Mouse (Mus musculus): ENCODE results near the gene Pafah1b2.

Gene Pafah1b2

GRCm38 (mm10) chr9:46026058-46026849 is 13.8 kb upstream of the Pafah1b2 start:
- CTCF ChIA-PET: interaction anchor here (0.6 kb wide), 1 partner anchor 48 kb away, joined by 3 read pairs; no protein-coding TSS in a partner anchor

DNA sequence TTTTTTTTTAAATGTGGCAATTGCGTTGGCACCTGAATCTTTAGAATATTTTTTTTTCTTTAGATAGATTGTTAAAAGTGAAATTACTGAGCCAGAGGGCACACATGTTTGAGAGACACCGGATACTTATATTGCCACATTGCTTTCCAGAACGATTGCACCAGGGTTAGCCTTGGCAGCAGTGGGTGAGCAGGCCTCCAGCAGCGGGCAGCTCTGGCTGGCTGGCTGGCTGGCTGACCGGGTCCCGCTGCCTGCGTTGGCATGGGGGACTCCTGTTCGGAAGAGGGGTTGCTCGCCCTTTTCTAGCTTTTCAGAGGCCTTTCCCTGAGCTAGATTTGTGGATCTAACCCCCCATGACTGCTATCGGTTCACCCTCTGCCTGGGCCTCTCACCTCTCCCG is 11.1 kb upstream of the Pafah1b2 start:
- CTCF ChIA-PET: interaction anchor here (0.7 kb wide), 1 partner anchor 10 kb away, joined by 4 read pairs; no protein-coding TSS in a partner anchor

DNA sequence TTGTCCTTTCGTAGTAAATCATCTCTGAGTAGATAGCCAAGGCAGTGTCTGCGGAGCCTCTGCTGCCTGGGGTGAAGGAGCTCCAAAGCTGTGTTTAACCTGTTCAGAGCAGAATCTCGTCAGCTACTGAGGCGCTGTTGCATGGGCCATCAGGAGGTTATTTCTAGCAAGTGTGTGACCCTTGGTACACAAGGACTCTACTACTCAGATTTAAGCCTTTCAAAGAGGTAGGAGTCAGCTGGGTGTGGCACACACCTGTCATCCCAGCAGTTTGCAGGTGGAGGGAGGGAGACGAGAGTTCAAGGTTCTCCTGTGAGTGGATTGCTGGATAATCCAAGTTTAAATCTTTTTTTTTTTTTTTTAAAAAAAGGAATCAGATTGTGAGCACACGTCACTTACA is 7.5 kb upstream of the Pafah1b2 start:
- CTCF ChIA-PET: no interaction called here

DNA sequence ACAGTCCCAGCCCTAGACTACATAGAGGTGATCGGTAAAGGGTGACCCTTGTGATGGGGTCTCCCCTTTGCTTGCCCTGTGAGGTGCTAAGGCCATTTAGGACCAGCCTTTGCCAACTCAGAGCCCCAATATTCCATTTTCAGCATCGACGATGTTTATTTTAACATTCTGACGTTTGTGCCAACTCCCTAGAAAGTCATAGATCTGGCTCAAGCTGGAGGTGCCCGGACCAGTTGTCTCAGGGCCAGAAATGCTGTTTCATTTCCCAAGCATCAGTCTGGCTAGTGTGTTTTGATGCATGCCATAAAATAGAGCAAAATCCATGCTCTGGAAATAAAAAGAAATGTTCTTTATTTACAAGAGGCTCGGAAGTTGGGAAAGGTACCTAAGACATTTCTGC is 5.8 kb upstream of the Pafah1b2 start:
- CTCF ChIA-PET: no interaction called here

GRCm38 (mm10) chr9:46016417-46016816 is 3.9 kb upstream of the Pafah1b2 start:
- CTCF ChIA-PET: interaction anchor here (0.7 kb wide), 1 partner anchor 29 kb away, joined by 3 read pairs; no protein-coding TSS in a partner anchor

GRCm38 (mm10) chr9:46015831-46016230 is 3.3 kb upstream of the Pafah1b2 start:
- CTCF ChIA-PET: interaction anchor here (0.6 to 0.7 kb wide), 2 partner anchors 143 to 927 kb away, joined by 3 to 4 read pairs; no protein-coding TSS in a partner anchor

- CTCF ChIA-PET: interaction anchor here (0.6 to 1.1 kb wide), 2 partner anchors 24 to 143 kb away, joined by 3 to 4 read pairs; no protein-coding TSS in a partner anchor
Observed at GRCm38 (mm10) chr9:46015081-46015551, 2.6 kb upstream of the Pafah1b2 start.

DNA sequence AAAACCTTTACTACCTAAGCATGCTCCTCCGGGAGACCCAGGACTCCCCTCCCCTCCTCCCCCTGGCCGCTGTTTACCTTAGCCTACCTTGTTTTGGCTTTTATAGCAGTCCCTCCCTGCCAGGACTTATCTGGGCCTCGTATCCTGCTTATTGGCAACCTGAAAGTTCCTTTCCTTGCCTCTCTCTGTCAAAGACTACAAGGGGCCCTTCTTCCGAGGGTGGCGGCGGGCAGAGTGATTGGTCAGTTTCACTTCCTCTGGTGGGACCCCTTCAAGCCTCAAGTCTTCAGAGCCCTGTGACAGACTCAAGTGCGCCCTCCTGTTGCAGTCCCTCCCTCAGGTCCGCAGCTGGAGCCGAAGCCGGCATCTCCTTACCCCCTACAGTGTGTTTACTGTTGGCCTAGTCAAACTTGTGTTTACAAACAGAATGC is 1.8 kb upstream of the Pafah1b2 start:
- CTCF ChIA-PET: no interaction called here

GRCm38 (mm10) chr9:46013616-46014015 is 1.1 kb upstream of the Pafah1b2 start:
- CTCF ChIA-PET: interaction anchor here (0.6 kb wide), 1 partner anchor 10 kb away, joined by 4 read pairs; no protein-coding TSS in a partner anchor

- CTCF ChIA-PET: interaction anchor here (0.6 to 1.0 kb wide), 4 partner anchors 10 to 178 kb away, joined by 3 to 4 read pairs (median 4); no protein-coding TSS in a partner anchor
Observed at GRCm38 (mm10) chr9:46013009-46013586, 608 bp upstream of the Pafah1b2 start.

- CTCF ChIA-PET: interaction anchor here (0.7 to 1.2 kb wide), 2 partner anchors 24 to 174 kb away, joined by 3 to 4 read pairs; no protein-coding TSS in a partner anchor
Observed at GRCm38 (mm10) chr9:46011094-46011970, 1.2 kb downstream of the Pafah1b2 start.

- CTCF ChIA-PET: no interaction called here
Observed at GRCm38 (mm10) chr9:46009669-46009983, 2.9 kb downstream of the Pafah1b2 start.

DNA sequence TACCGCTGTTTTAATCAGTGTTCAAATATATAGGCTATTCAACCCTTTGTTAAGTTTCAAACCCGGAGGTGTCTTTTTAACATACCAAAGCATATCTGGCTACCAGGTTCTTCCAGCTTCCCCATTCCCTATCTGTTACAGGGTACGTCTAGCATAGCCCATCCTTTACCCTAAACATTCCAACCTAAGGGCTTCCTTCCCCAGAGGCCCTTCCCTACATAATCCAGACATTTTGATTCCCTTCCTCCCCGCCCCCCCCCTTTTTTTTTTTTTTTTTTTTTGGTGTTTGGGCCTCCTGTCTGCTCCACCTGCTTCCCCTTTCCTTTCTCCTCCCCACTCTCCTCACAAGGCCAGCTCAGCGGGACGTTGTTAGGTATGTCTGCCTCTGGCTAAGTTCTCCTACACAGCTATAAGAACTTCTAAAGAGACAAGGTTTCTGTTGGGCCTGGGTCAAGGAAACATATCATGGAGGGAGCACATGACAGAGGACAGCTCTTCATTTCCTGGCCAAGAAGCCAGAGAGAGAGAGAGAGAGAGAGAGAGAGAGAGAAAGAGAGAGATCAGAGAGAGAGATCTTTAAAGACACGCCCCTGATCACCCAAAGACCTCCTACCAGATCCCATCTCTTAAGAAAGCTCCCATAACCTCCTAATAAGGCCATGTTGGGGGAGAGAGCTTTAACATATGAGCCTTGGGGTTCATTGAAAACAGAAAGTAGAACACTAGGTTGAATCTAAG is 3.4 kb downstream of the Pafah1b2 start:
- CTCF ChIA-PET: interaction anchor here (0.6 kb wide), 1 partner anchor 237 kb away, joined by 3 read pairs; no protein-coding TSS in a partner anchor

DNA sequence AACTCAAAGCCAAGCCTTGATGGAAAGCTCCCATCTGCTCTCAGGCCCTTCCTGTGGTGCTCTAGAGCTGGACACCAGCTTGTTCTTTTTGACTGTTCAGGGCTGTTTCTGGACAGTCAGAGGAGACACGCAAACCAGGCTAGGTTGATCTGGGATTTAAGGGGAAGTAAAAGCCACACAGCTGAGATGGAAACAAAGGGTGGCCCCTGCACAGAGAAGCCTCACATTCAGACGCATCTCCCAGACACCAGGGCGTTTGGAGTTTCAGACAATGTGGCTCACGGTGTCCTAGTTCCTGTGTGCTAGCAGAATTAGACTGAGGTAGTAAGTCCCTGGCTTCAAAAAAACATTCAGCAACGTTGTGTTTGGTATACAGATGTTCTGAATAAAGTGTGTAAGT is 6.3 kb downstream of the Pafah1b2 start:
- CTCF ChIA-PET: no interaction called here

DNA sequence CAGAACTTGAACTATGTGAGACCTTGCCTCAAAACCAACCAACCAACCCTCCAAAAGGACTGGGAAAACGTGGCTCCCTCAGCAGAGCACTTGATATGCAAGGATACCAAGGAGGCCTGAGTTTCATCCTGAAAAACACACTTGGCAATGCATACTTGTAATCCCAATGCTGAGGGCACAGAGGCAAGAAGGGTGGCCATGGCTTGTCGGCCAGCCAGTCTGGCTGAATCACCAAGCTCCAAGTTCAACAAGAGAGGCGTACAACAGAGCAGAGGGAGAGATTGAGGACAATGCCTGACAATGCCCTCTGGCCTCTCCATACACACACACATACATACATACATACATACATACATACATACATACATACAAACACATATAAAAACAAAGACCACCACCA is 8.0 kb downstream of the Pafah1b2 start:
- CTCF ChIA-PET: interaction anchor here (1.1 kb wide), 1 partner anchor 46 kb away, joined by 3 read pairs; no protein-coding TSS in a partner anchor

GRCm38 (mm10) chr9:46003729-46004128 is 8.8 kb downstream of the Pafah1b2 start:
- CTCF ChIA-PET: no interaction called here

DNA sequence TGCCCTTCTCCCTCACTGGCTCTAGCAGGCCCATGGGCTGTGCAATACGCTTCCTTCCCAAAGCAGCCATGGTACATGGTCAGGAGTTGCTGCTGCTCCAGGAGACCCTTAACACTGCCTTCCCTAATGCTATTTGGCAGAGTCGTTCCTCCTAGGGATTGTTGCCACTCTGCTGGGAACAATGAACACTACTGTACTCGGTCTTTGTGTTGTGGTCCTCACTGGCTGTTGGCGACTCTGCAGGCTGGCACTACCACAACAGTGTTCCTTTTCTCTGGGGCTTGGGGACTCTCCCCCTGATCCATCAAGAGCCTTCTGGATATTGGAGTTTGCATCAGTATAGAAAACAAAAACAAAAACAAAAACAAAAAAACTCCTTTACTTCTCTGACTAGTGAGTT is 13.5 kb downstream of the Pafah1b2 start:
- CTCF ChIA-PET: no interaction called here

DNA sequence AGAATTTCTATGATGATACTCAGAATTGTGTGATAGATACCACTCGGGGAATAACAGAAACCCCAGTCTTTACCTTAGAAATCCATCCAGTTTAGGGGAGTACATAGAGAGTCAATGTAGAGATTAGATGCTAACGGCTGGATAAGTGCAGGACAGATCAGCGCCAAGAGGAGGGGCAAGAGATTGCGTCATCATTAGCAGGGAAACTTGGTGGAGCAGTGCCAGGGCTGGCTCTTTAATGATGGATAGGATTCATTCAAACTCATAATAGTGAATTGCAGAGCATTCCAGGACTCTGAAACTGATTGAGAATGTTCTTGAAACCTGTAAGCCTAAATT is 27.3 kb downstream of the Pafah1b2 start:
- CTCF ChIA-PET: no interaction called here

DNA sequence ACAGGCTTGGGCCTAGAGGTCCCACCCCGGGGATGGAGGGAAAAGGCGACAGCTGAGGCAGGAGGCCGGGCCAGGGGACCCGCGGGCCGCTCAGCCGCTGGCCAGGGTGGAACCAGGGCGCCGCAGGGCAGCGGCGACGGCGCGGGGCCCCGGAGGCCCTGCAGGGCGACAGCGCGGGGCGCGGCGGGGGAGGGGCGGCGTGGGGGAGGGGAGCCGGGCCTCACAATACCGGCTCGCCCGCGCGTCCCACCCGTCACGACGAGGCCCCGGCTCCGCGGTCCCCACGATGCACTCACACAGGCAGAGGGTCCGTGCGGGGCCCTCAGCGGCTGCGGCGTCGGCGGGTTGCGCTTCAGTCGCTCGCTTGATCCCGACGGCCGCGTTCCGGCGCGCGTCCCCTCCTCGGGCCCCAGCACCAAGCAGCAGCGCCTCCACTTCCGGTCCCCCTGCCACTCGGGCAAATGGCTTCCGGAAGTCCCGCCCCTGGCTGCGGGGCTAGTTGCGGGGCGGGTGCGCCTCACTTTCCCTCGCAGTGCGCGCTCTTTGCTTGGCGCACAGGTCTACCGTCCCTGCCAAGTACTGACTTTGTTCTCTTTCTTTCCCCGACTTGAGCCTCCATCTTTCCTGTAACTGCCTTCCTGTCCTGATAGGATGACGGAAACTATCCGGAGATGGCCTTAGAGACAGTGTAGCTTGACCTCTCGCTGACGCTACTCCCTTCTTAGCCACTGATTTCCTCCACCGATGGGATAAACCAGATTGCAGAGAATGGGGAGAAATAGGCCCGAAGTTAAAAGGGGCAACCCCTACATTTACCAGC is 27.9 kb downstream of the Pafah1b2 start:
- CTCF ChIA-PET: interaction anchor here (0.6 kb wide), 1 partner anchor 262 kb away, joined by 3 read pairs; no protein-coding TSS in a partner anchor
